Mouse (Mus musculus) liver, embryonic 14.5 days (tissue): ENCODE data around the gene Rnf135.

Source experiments
- CTCF ChIP-seq: IDR thresholded peaks from 2 replicates; pipeline ENCODE4 v1.5.1; 2016; ENCODE audit warnings: antibody characterized with exemption, low read depth, control low read depth
- EP300 ChIP-seq: IDR thresholded peaks from 2 replicates; pipeline ENCODE4 v1.6.1; 2016; ENCODE audit warnings: antibody characterized with exemption, low read depth

- TF ChIP-seq EP300 (no peak), CTCF (no peak)
Observed at GRCm38 (mm10) chr11:80168121-80168520, 15.5 kb upstream of the Rnf135 start.
